8 mouse cellular contexts compared by ENCODE assay signal in the genomic region with DNA sequence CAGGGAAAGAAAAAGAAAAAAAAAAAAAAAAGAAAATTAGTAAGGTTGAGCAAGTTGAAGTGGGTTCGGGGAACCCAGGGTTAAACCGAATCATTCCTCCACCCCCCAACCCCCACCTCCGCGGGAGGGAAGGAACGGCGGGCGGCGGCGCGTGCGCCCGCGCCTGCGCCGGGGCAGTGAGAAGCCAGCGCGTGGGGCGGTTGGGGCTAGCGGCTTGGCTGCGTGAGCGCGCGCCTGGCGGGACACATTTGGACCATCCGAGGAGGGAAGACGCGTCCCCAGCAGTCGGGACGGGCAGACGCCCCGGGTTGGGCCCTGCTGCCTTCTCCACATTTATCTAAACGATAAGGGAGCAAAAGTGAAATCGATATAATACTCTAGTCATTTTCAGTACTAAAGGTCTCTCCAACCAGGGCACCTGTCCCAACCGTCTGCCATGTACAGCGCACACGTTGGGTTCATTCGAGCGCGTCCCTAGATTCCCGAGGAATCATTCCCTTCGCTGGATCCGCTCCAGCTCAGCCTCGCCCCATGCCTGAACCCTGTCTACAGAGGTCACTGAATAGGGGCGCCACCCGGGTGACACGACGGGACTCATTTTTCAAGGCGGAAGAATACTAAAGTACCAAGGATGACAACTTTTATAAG. TPM values are rescaled to one million over a fixed set of nuclear protein-coding genes. Genes with fewer than 3 reads are reported as not detected.
A peak's percentile ranks its signal among the peaks of the same experiment; 100 is the strongest.
DNase-seq lines count a peak whose midpoint lies in the region; ATAC-seq lines count a peak whose summit lies in the region.

No protein-coding gene starts in this region.

- peak overlapping the region; percentile 100 for H3K4me3 ChIP-seq in hindbrain, embryonic 13.5 days
- H3K4me3 ChIP-seq in megakaryocyte, embryonic 14.5 days (replicated peaks) = peak overlapping the region; percentile 100

- peak; percentile 66 for DNase-seq in T-cell, adult 2 months (ENCODE audit: low spot score)
- peak; percentile 92 to 95 for DNase-seq in cerebellum, postnatal 10 days
- DNase-seq in frontal cortex, postnatal 36 days (ENCODE audit: low spot score in 2 of 2) = peak; percentile 69 to 77
- peak; percentile 56 to 76 for DNase-seq in left cerebral cortex, postnatal 14 days (ENCODE audit: low spot score in 2 of 2)
- DNase-seq in right cerebral cortex, adult 2 months (ENCODE audit: low spot score in 2 of 2) = peak; percentile 68 to 72
- peak; percentile 53 for DNase-seq in urinary bladder, postnatal 10 days (ENCODE audit: low spot score)

- no peaks in the 10 kb centered on the region for H3K9me3 ChIP-seq in hindbrain, embryonic 13.5 days
- no peaks in the 10 kb centered on the region for H3K9me3 ChIP-seq in megakaryocyte, embryonic 14.5 days

- ATAC-seq in hindbrain, embryonic 13.5 days (ENCODE audit: low FRiP score) = peak; percentile 61

- peak overlapping the region; percentile 99 for H3K27ac ChIP-seq in hindbrain, embryonic 13.5 days

- peaks cover 52% of the 10 kb centered on the region for H3K4me1 ChIP-seq in hindbrain, embryonic 13.5 days (replicated peaks)
- peaks cover 76% of the 10 kb centered on the region for H3K4me1 ChIP-seq in megakaryocyte, embryonic 14.5 days

- H3K9ac ChIP-seq in hindbrain, embryonic 13.5 days = peak overlapping the region; percentile 99

- H3K27me3 ChIP-seq in hindbrain, embryonic 13.5 days = 0 out of 2 replicates have a peak, but pooled peaks cover 4% of the 10 kb centered on the region
- H3K27me3 ChIP-seq in megakaryocyte, embryonic 14.5 days (replicated peaks) = no peaks in the 10 kb centered on the region

- H3K36me3 ChIP-seq in hindbrain, embryonic 13.5 days = peaks cover 33% of the 10 kb centered on the region
- H3K36me3 ChIP-seq in megakaryocyte, embryonic 14.5 days (replicated peaks; ENCODE audit: low read length) = peaks cover 48% of the 10 kb centered on the region

- intact Hi-C loops in left cerebral cortex, postnatal 14 days (cut with DNase I) = loop anchor here (2.0 kb wide), 1 partner anchor 14 kb away; the partner anchor contains the start of gene Spag7

- under 1% methylated on average over 48 of the region's 48 CpGs for WGBS in hindbrain, embryonic 13.5 days

- H3K4me2 ChIP-seq in hindbrain, embryonic 13.5 days = peak overlapping the region; percentile 89

RNA-seq across cellular contexts. Expression of gene Pfn1, which starts 0.6 kb away (rescaled TPM):
- 851 and 865 TPM in 2 replicates for polyA plus RNA-seq in hindbrain, embryonic 13.5 days (2015; fragmentation: Nextera tagmentation; extraction: Ambion mirVana)
- 100 to 1,000 TPM; 267 to 286 TPM for total RNA-seq in left cerebral cortex, postnatal 14 days (2021)
- polyA plus RNA-seq in megakaryocyte, embryonic 14.5 days (2012; ENCODE audit: insufficient read depth, low replicate concordance) = 9,580 and 14,702 TPM in 2 replicates

RNA-seq across cellular contexts. Expression of gene Eno3, which starts 2.0 kb away (rescaled TPM):
- polyA plus RNA-seq in hindbrain, embryonic 13.5 days (2015; fragmentation: Nextera tagmentation; extraction: Ambion mirVana) = 7.1 and 9.2 TPM in 2 replicates
- total RNA-seq in left cerebral cortex, postnatal 14 days (2021) = 1 to 10 TPM; 8.3 to 8.6 TPM
- polyA plus RNA-seq in megakaryocyte, embryonic 14.5 days (2012; ENCODE audit: insufficient read depth, low replicate concordance) = 4.2 and 8.4 TPM in 2 replicates

RNA-seq across cellular contexts. Expression of gene Slc25a11, which starts 7.8 kb away (rescaled TPM):
- 159 and 173 TPM in 2 replicates for polyA plus RNA-seq in hindbrain, embryonic 13.5 days (2015; fragmentation: Nextera tagmentation; extraction: Ambion mirVana)
- 100 to 1,000 TPM; 120 to 125 TPM for total RNA-seq in left cerebral cortex, postnatal 14 days (2021)
- polyA plus RNA-seq in megakaryocyte, embryonic 14.5 days (2012; ENCODE audit: insufficient read depth, low replicate concordance) = 15.7 and 78.7 TPM in 2 replicates

RNA-seq across cellular contexts. Expression of gene Rnf167, which starts 8.0 kb away (rescaled TPM):
- 109 TPM in 2 replicates for polyA plus RNA-seq in hindbrain, embryonic 13.5 days (2015; fragmentation: Nextera tagmentation; extraction: Ambion mirVana)
- total RNA-seq in left cerebral cortex, postnatal 14 days (2021) = 10 to 100 TPM; 67.3 to 69.1 TPM
- 102 and 125 TPM in 2 replicates for polyA plus RNA-seq in megakaryocyte, embryonic 14.5 days (2012; ENCODE audit: insufficient read depth, low replicate concordance)

RNA-seq across cellular contexts. Expression of gene Spag7, which starts 14.2 kb away (rescaled TPM):
- polyA plus RNA-seq in hindbrain, embryonic 13.5 days (2015; fragmentation: Nextera tagmentation; extraction: Ambion mirVana) = 162 and 169 TPM in 2 replicates
- 10 to 100 TPM; 53.5 to 53.8 TPM for total RNA-seq in left cerebral cortex, postnatal 14 days (2021)
- 40.5 and 288 TPM in 2 replicates for polyA plus RNA-seq in megakaryocyte, embryonic 14.5 days (2012; ENCODE audit: insufficient read depth, low replicate concordance)

Comparison
In these comparisons a context has a peak if more than half of its experiments do, and no peak if none do; other contexts are left out.
1. Peak in every context shown above with its lines: DNase-seq, ATAC-seq, H3K4me3 ChIP-seq and H3K27ac ChIP-seq.
2. RNA of gene Pfn1, which starts 0.6 kb away (polyA plus RNA-seq): 9,580 to 14,702 TPM in megakaryocyte, embryonic 14.5 days; 851 to 865 TPM in hindbrain, embryonic 13.5 days; every median in the first group is over 10 times any median in the second.